ENCODE assay signal across 23 mouse cellular contexts in genomic region chr13:26518425-26518824, GRCm38 (mm10).
"Had no signal": no experiment of that assay in that cellular context is flagged by ENCODE, and none has a peak within 500 bp of the region (broad histone marks: within the 10 kb centered on the region; RNA-seq: fewer than 3 reads in every experiment).

No protein-coding gene starts in this region.

- DNase-seq: kidney, adult 2 months; kidney, postnatal 25 days; layer of hippocampus, adult 9-11 months; liver; lung, adult 2 months; lung, postnatal 14 days; right cerebral cortex, adult 18-20 months; right cerebral cortex, postnatal 14 days; right cerebral cortex, postnatal 4 days; thymus, adult 18-20 months; thymus, postnatal 36 days had no signal

- H3K4me3 ChIP-seq: layer of hippocampus, adult 2 months; limb, embryonic 10.5 days; limb, embryonic 13.5 days; liver, embryonic 12.5 days; liver, embryonic 15.5 days; megakaryocyte, embryonic 14.5 days; midbrain, embryonic 10.5 days; neural tube, embryonic 12.5 days; neural tube, embryonic 15.5 days; stomach, embryonic 15.5 days had no signal

- H3K4me1 ChIP-seq: limb, embryonic 10.5 days; limb, embryonic 13.5 days; liver, embryonic 12.5 days; liver, embryonic 15.5 days; megakaryocyte, embryonic 14.5 days; midbrain, embryonic 10.5 days; neural tube, embryonic 12.5 days; neural tube, embryonic 15.5 days; stomach, embryonic 15.5 days had no signal

- H3K9me3 ChIP-seq: limb, embryonic 10.5 days; limb, embryonic 13.5 days; liver, embryonic 12.5 days; liver, embryonic 15.5 days; megakaryocyte, embryonic 14.5 days; midbrain, embryonic 10.5 days; neural tube, embryonic 12.5 days; neural tube, embryonic 15.5 days; stomach, embryonic 15.5 days had no signal

- H3K4me2 ChIP-seq: limb, embryonic 13.5 days; liver, embryonic 12.5 days; liver, embryonic 15.5 days; neural tube, embryonic 12.5 days; neural tube, embryonic 15.5 days; stomach, embryonic 15.5 days had no signal

- ATAC-seq: intestine, postnatal 0 days; liver, embryonic 12.5 days had no signal

- H3K27ac ChIP-seq: kidney, postnatal 0 days; layer of hippocampus, adult 2 months; limb, embryonic 10.5 days; limb, embryonic 13.5 days; liver, embryonic 12.5 days; liver, embryonic 15.5 days; midbrain, embryonic 10.5 days; neural tube, embryonic 12.5 days; neural tube, embryonic 15.5 days; stomach, embryonic 15.5 days had no signal

- H3K36me3 ChIP-seq: limb, embryonic 10.5 days; limb, embryonic 13.5 days; liver, embryonic 12.5 days; liver, embryonic 15.5 days; midbrain, embryonic 10.5 days; neural tube, embryonic 12.5 days; neural tube, embryonic 15.5 days; stomach, embryonic 15.5 days had no signal

- H3K27me3 ChIP-seq: limb, embryonic 13.5 days; liver, embryonic 12.5 days; liver, embryonic 15.5 days; megakaryocyte, embryonic 14.5 days; neural tube, embryonic 12.5 days; neural tube, embryonic 15.5 days; stomach, embryonic 15.5 days had no signal

- H3K9ac ChIP-seq: limb, embryonic 13.5 days; liver, embryonic 12.5 days; liver, embryonic 15.5 days; neural tube, embryonic 12.5 days; neural tube, embryonic 15.5 days; stomach, embryonic 15.5 days had no signal
